Mouse (Mus musculus): ENCODE data around the gene Sucla2.
"Not testable (repeated sequence)": the region's sequence is repeated elsewhere in the genome, so short reads cannot be mapped to it uniquely, and the experiment has no call there.

The Sucla2 gene

DNA sequence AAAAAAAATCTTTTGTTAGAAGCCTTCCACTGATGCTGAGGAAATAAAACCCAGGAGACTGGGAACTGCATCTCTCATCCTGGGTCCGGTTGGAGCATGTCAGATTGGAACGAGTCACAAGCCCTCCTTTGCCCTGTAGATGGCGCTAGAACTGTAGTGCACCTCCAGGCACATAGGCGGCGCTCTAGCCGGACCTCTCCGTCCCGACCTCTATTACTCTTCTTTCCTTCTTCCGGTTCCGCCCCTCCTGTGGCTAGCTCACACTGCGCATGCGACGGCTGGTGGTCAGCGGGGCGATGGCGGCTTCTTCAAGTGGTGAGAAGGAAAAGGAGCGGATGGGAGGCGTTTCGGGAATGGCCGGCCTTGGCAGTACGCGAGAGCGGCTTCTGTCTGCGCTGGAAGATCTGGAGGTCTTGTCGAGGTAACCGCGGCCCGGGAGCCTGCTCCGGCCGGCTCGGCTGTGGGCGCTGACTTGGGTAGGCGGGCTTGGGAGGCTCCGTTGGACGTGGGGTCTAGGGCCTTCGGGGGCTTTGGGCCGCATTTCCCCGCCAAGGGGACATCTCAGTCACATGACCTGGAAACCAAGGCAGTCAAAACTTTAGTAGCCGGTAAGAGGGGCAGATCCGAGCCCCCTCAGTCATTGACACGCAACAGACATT lies 15.2 kb upstream of the Sucla2 start, which contains the start of gene Med4:
TSS of gene Med4 (plus strand) at position 261 of the 659 bp plus-strand sequence.
- DNase-seq (ENCODE audit: extremely low spot score) = peak; percentile 95

DNA sequence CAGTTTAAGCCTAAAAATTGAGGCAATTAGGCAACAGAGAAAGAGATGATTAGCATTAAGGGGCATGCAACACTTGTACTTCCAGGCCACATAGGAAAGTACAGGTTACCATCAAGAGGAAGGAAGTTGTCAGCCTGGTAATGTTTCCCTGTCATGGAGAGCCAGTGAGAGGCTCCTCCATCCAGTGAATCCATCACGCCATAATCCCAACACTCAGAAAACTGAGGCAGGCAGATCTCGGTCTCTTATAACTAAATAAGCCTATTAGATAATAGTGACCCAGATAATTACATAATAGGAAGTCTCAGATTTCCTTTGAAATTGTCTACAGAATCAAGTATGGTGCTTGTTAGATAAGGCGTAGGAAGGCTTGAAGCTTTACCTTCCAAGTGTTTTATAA lies 983 bp upstream of the Sucla2 start:
- DNase-seq (ENCODE audit: extremely low spot score) = no peak

DNA sequence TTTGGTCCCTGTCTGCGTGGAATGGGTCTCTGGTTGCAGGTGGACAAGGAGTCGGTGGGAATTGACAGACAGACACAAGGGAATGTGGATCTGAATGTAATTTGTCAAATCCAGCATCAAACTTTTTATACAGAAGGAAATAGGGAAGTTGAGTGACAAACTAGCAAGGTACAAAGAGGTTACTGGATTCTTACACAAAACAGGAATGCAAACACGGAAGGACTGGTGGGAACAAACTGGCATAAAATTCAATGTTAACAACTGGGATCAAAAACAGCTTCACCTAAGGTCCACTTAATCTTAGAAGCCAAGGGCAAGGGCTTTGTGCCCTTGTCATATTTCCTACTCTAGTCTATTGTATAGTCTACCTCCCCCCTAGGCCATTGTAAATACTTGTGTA lies 3.5 kb downstream of the Sucla2 start:
- DNase-seq (ENCODE audit: extremely low spot score) = not testable (repeated sequence)

DNA sequence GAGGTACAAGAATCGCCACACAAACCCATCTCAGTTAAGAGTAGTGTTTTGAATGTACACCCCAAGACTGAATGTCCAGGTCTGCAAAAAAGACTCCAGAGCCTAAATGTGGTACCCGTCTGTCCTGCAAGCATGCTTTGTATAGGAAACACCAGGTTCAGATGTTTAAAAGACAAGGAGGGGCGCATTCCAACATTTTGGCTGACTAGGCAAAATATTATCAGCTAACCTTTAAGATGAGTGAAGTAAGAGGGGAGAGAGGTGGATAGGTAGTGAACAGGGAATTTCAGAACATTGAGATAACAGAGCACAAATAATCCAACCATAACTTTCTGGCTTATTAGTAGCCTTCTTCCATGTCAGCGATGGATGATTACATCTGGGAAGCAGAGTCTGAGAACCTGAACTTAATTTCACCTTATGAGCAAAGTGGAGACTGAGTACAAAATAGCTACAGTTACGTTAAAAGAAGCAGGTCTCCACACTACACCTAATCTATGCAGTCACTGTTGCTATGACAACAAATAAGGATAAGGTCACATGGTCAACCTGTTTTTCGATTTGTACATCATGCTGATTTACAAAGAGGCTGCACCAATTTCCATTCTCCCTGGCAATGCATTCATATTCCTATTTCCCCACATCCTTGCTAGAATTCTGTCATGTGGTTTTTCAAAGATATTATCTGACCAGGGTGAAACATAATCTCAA lies 8.8 kb downstream of the Sucla2 start:
- DNase-seq (ENCODE audit: extremely low spot score) = no peak

DNA sequence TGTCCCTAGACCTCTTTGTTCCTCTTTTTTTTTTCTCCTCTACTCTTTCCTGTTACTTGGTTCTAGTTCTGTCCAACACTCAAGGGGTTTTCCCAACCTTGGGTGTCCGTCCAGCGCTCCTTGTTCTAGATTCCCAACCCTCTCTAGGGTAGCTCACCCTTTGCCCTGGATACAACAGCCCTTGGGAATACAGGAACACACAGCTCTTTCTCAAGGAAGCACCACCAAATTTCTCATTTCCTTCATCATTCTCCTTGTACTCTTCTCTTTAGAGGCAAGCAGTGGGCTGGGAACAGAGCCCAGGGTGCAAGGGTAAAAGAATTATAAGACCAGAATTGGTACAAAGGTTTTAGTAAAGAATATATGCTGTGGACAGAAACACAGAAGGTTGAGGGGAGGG lies 10.5 kb downstream of the Sucla2 start:
- no peak for DNase-seq (ENCODE audit: extremely low spot score)

DNA sequence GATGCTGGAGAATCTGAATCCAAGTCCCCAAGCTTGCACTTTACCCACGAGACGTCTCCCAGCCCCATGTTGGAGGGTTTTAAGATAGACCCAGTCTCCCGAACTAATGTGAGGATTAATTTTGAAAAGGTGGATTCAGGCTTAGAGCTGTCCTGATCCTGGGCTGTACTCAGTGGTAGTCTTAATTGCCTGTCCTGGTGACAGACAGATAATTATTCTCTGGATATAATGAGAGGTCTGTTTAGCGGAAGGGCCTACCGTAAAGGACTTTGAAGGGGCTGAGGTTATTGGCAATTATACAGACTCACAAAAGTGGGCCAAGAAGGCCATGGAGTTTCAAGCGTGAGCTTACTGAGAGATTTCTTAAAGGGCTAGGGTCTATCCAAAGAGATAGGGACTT lies 18.7 kb downstream of the Sucla2 start:
- no peak for DNase-seq (ENCODE audit: extremely low spot score)

DNA sequence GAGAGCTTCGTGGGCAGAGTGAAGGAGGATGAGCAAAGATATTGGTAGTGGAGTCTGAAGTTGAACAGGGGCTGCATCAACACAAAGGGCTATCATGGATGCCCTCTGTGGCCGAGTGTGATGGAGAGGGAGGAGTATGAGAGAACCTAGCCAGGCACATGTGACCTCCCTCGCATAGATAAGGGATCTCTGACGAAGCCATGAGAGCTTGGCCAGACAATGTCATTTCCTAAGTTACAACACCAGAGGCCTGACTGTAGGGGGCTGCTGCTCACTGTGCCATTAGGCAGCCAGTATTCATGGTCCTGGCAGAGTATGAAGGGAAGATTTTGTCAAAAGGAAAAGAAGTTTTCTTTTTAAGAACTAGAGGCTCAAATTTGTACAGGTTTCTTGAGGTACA lies 21.9 kb downstream of the Sucla2 start:
- DNase-seq (ENCODE audit: extremely low spot score) = no peak

DNA sequence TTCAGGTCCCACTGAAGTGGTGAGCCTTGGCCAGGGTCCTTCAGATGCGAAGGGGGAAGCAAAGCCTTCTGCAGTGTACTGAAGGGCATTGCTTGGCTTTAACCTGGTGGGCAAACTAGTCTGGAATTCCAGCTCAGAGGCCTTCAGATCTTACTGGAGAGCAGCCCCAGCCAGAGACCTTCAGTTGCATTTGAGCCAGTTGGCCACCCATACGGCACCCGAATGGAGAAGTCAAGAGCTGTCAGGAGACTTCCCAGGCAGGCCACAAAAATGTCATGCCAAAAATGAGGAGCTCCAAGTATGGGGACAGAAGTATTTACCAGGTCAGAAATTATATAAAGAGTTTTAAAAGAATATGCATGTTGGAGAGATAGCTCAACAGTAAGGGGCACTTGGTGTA lies 22.9 kb downstream of the Sucla2 start, which contains the start of gene Nudt15:
TSS of gene Nudt15 (minus strand) at position 192 of the 400 bp plus-strand sequence.
- no peak for DNase-seq (ENCODE audit: extremely low spot score)

DNA sequence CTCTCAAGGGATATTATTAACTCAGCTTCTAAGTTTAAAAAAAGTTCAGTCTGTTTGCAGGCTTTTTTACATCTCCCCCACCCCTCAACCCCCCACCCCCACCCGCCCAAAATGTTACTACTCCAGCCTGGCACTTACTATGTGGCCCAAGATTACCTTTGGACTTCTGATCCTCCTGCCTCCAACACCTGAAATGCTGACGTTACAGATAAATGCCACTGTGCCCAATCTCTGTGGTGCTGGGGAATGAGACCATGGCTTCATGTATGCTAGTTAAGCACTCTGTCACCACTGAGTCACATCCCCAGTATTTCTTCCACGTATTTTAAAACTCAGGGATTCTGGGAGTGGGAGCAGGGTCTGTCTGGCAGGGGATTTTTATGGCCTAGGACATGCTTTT lies 25.2 kb downstream of the Sucla2 start:
- no peak for DNase-seq (ENCODE audit: extremely low spot score)

DNA sequence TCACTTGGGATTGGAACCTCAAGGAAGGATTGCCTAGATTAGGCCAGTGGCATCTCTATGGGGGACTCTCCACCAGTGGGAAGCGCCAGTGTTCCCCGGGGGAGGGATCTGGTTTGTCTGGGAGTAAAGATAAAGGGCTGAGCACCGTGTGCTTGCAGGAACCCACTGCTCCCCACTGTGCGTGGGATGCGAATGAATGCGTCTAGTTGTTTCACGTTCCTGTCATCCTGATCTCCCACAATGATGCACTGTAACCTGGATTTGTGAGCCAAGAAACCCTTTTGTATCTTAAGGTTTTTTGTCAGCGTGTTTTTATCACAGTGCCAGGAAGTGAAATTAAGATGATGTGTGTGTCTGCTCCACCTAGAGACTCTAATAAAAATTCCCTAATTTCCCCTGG lies 25.6 kb downstream of the Sucla2 start:
- DNase-seq (ENCODE audit: extremely low spot score) = no peak

DNA sequence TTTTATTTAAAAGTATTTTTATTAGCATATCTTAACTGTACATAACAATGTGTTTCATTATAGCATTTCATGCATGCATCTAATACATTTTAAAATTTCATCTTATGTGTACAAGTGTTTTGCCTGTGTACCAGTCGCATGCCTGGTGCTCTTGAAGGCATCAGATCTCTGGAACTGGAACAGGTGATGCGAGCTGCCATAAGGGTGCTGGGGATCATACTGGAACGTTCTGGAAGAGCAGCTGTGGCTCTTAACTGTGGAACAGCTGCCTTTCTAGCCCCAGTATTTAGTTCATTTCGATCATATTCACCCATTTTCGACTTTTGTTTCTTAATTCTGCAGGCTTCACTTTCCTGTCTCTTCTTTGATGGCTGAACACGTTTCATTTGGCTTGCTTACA lies 26.0 kb downstream of the Sucla2 start:
- DNase-seq (ENCODE audit: extremely low spot score) = no peak

DNA sequence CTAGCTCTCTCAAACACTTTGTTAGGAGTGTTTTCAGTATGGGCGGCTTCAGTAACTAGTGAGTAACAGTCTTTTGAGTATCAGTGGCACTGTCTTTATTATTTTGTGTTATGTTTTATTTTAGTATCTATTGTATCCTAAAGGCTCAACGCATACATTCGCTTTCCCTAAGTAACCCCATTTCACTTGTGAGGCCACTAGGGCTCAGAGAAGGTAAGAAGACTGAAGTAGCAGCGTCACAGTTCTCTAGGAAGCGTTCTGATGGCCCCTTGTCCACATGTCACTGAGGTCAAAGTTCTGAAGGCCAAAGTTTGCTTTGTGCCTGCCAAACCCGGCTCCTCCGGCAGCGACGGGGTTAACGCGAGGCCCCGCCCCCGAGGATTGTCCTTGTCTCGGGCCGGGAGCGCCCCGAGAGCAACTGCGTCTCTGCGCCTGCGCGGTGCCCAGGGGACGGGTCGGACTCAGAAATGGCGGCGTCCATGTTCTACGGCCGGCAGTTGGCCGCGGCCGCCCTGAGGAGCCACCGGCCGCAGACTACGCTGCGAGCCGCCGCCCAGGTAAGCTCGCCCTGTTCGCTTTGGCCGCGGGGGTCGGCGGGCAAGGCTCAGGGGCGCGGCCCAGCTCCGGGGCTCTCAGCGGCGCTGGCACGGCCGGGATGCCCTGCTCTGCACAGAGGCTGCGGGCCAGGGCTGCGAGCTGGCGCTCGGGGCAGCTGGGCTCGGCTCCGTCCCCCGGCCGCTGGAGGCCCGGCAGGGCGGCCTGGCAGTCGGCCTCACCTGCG lies 27.4 kb downstream of the Sucla2 start:
- DNase-seq (ENCODE audit: extremely low spot score) = peak; percentile 96

DNA sequence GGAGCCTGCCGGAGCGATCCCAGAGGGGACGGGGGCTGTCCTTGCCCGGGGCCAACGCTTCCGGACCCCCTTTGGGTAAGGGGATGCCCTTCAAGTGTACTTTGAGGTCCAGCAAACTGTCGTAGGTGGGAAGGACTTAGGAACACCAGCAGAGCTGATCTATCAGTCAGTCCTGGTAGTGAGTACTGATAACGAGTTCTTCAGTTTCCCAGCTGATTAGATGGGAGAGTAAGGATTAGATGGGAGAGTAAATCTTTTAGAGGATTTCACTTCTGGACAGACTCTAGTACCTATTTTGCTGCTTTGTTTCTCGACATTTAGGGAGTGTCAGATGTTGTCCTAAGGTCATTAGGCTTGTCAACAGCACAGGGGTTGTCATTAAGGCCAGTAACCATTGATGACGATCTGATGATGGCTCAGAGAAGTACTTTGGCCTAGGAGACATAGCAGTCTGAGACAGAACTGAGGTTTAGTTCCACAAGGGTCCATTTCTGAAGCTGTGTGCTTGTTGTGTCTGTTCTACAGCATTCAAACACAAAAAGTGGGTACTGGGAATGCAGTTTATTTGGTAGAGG lies 28.1 kb downstream of the Sucla2 start:
- no peak for DNase-seq (ENCODE audit: extremely low spot score)

DNA sequence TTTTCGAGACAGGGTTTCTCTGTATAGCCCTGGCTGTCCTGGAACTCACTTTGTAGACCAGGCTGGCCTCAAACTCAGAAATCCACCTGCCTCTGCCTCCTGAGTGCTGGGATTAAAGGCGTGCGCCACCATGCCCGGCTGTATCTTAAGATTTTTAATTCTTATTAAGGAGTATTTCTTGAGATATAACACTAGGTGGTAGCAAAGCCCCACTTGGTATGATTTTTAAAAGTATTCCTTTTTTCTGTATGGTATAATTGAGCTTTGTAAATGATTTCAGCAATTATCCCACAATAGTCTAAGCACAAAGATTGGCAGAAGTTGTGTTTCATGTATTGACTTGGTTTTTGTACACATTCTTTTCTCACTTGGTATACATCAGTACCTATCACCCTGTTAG lies 44.7 kb downstream of the Sucla2 start:
- not testable (repeated sequence) for DNase-seq (ENCODE audit: extremely low spot score)

DNA sequence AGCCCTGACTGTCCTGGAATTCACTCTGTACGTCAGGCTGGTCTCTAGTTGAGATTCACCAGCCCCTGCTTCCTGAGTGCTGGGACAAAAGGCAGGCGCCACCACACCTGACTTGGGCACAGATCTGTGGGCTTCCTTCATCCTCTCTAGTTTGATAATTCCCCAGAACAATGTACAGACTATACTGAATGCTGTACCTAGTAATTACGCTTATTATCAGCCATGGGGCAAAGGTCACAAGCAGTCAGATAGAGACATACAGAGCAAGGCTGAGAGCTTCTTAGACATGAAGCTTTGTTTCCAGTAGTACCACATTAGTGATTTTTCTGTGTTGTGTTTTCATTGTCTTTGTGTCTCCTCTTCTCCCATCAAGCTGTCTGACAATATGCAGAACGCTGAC lies 46.0 kb downstream of the Sucla2 start:
- no peak for DNase-seq (ENCODE audit: extremely low spot score)

DNA sequence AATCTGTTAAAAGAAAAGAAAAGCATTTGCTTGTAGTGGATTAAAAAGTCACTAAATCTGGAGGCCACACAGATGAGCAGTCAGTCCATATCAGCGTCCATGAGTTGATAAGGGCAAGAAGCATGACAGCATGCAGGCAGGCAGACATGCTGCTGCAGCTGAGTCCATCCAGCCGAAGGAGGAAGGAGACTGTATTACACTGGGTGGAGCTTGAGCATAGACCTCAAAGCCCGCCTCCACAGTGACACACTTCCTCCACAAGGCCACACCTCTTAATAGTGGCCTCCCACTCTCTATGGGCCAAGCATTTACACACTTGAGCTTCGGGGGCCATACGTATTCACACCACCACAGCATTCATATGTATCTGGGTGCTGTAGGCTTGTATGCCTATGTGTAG lies 48.9 kb downstream of the Sucla2 start:
- DNase-seq (ENCODE audit: extremely low spot score) = no peak

DNA sequence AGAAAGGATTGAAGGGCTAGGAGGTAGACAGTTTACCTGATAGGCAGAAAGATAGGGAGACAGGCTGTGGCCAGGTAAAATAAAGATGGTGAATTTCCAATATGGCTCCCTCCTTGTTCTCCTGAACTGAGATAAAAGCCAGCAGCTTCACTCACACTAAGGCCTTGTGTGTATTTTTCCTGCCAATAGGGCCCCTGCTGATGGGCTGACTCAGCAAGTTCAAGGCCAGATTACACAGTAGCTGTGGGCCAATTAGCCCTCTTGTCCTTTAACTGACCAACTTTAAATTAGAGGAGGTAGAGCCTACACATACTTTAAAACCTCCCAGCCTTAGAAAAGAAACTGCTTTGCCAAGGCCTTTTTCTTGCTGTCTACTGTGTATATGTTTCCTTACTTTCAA lies 51.2 kb downstream of the Sucla2 start:
- DNase-seq (ENCODE audit: extremely low spot score) = no peak

DNA sequence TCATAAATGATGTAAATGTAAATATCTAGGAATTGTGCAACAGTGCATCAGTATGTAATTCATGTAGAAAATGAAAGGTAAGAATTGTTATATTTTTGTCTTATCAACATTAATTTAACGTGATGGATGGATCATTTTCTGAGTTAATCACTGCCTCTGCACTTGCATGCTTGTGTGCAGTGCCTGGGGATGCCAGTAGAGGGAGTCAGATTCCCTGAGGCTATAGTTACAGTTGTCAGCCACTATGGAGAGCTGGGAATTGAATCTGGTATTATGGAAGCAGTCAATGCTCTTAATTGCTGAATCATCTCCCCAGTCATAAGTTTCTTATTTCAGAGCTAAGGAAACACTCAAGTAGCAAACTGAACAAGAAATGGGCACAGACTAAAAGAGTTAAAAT lies 63.0 kb downstream of the Sucla2 start:
- DNase-seq (ENCODE audit: extremely low spot score) = no peak

DNA sequence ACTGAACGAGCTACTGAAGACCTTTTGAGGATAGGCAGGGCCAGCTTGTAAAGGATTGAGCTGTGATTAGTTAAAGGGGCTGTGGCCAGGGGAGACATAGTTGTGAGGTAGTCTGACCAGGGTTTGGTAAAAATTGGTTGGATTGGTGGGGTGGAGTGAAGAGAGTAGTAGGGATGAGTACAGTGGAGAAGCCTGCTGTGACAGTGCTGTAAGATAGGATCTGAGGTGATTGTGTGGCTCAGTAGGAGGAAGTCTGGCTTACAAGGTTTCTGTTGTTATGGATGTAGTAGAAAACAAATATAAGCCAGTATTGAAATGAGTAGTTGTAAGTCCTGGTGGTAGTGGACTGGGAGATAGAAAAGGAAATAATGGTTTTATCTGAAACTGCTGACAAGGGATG lies 67.0 kb downstream of the Sucla2 start:
- no peak for DNase-seq (ENCODE audit: extremely low spot score)

DNA sequence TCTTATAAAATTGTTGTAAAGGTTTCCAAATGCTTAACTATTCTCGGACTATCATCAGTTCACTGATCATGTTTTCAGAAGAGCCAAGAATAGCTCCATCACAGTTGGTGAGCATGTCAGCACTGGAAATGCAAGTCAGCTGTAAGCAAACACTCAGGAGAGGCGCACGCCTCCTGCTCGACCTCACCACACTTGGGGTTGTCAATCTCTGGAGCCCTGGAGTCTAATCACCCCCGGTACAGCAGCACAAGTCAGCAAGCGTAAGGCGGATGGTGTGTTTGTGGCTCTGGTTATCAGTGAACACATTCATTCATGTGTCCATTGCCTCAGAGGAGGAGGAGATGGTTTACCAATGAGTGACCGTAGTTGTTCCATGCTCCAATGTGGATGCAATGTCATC lies 74.6 kb downstream of the Sucla2 start:
- no peak for DNase-seq (ENCODE audit: extremely low spot score)

DNA sequence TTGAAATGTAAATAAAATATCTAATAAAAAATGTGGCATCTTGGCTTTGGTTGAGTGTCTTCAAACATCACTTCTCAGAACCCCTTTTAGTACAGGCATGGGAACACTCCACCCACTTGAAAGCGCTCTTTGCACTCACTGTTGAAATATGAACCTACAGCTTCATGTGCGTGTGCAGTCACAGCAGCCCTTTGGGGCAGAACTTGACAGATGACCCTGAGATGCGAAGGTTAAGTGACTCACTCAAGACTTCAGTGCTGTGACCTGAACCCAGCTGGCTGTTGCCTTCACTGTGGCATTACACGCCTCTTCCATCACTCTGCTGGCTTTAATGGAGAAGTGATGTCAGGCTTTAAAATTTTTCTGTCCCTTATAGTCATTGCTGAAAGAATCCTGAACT lies 82.6 kb downstream of the Sucla2 start:
- no peak for DNase-seq (ENCODE audit: extremely low spot score)

DNA sequence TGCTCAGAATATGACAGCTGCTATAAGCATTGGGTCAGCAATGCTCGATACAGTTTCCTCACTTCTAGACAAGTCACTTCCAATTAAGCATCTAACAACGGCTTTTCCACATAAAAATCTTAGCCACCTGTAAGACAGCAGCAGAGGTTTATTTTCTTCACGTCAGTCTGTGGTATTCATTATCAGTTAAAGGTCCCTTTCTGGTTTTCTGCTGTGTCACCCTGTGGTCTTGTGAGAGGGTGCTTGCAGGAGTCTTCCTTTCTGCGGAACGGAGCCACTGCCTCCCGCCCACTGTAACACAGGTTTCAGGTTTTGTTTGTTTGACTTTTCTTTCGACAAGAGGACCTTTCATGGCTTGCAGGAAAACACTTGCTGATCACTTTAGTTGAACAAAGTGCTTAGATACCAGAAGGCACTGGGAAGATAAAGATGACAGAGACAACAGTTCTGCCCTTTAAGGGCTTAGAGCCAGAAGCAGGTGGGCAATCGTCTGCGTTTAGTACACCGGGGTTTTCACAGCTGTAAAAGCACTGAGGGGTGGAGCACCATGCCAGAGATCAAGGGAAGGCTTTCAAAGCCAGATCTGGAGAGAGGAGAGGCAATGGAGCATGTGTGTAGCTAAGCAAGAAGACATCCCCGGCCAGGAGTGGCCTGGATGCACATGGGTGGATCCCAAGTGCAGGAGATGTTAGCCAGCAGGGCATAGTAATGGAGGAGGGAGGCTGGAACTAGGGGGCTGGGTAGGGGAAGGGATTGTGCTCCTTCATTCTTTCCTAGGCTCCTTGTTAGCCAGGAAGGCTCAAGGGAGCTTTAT lies 83.8 kb downstream of the Sucla2 start:
- peak; percentile 16 for DNase-seq (ENCODE audit: extremely low spot score)
